Mouse (Mus musculus): Measurements from ENCODE around the gene Slc22a22.

DNA sequence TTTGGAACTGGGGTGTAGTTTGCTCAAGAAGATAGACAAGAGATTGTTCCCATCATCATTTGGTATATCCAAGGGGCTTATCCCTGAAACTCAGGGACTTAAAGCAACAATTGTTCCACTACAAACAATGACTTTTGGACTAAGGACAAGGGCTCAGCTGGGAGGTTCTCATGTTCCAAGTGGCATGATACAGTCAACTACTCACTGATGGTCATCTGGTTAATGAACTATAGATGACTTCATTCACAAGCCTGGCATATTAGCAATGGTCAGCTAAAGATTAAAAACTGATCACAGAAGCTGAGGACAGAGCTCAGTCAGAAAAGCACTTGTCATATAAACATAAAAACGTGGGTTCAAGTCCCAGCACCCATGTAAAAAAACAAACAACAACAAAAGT lies 44.7 kb upstream of the Slc22a22 start:
- TF ChIP-seq POLR2A (IDR thresholded peaks at IDR 0.05; ENCODE audit: low read depth, low read length) (no peak), CTCF (conservative IDR thresholded peaks at IDR 0.05; ENCODE audit: insufficient read depth, insufficient read length, low read depth, low read length) (no peak)
